Mouse (Mus musculus): ENCODE data around the gene Dgki.

- TF ChIP-seq POLR2AphosphoS5 (IDR thresholded peaks at IDR 0.05; ENCODE audit: insufficient replicate concordance, low read depth, low read length) (no peak), CTCF (IDR thresholded peaks at IDR 0.05; ENCODE audit: low read depth, low read length) (no peak), TAL1 (conservative IDR thresholded peaks at IDR 0.05; ENCODE audit: low read depth, low read length) (no peak), GATA1 (IDR thresholded peaks at IDR 0.05; ENCODE audit: borderline replicate concordance, low read length) (no peak), GATA2 (IDR thresholded peaks at IDR 0.05; ENCODE audit: borderline replicate concordance, low read depth, low read length) (no peak)
Measured at GRCm38 (mm10) chr6:36911586-36911985, 388.4 kb downstream of the Dgki start.
